Comparison of ENCODE assay signal across 9 mouse cellular contexts in the genomic region with DNA sequence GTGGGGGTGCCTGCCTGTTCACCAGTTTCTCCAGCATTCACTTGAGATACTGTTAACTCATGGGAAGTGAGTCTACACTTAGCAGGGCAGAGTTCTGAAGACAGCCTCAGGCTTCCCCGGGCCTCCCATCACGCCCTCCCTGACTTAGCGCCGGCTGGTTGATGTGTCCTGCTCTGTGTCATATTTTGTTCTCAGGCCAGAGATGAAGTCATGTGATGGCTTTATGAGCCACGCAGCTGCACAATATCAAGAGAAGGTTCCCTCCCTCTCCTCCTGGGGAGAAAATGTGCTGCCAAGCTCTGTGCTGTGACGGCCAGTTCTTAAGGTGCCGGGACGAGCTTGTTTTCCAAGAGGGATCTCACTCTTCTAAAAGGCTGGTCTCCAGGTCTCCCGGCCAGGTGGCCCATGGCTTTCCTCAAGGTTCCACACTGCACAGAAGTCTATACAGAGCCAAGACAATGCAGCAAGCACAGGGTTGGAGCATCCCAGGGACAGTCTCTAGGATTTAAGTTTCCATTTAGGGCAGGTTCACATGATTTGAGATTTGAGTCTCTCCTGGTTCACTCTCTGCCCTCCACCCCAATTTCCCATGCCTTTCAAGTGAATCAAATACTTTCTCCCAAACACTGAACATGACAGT.
DNase-seq lines count a peak whose midpoint lies in the region; ATAC-seq and TF ChIP-seq lines count a peak whose summit lies in the region.
"Had no signal": no experiment of that assay in that cellular context is flagged by ENCODE, and none has a peak within 500 bp of the region (broad histone marks: within the 10 kb centered on the region; RNA-seq: fewer than 3 reads in every experiment).

No protein-coding gene starts in this region.

- ATAC-seq in hindbrain, postnatal 0 days: no peak
- ATAC-seq in stomach, embryonic 14.5 days (ENCODE audit: insufficient number of reproducible peaks, insufficient read depth, low FRiP score, low read depth): peak; percentile 88; the same call in 1 of the 2 replicates
- no peak for ATAC-seq in forebrain, embryonic 16.5 days

- no peak overlapping the region for H3K4me2 ChIP-seq in hindbrain, postnatal 0 days (ENCODE audit: low read depth, low read length)
- H3K4me2 ChIP-seq in stomach, embryonic 14.5 days (replicated peaks; ENCODE audit: low read depth, low read length): peak overlapping the region; percentile 20; the same call in 1 of the 2 replicates
- H3K4me2 ChIP-seq in forebrain, embryonic 16.5 days (ENCODE audit: low read length): no peak overlapping the region

- H3K9me3 ChIP-seq in hindbrain, postnatal 0 days (ENCODE audit: low read length): no peaks in the 10 kb centered on the region; the same call in 1 of the 2 replicates
- H3K9me3 ChIP-seq in hindbrain, embryonic 10.5 days: peaks cover 11% of the 10 kb centered on the region; the same call in 1 of the 2 replicates
- 0 out of 2 replicates have a peak, but pooled peaks cover 5% of the 10 kb centered on the region for H3K9me3 ChIP-seq in stomach, embryonic 14.5 days (ENCODE audit: control insufficient read depth, low read depth, low read length)
- H3K9me3 ChIP-seq in forebrain, embryonic 16.5 days (ENCODE audit: control insufficient read depth, low read length): no peaks in the 10 kb centered on the region; the same call in none of the 2 replicates

- peak; percentile 1 for DNase-seq in hindbrain, postnatal 0 days (ENCODE audit: low spot score)
- DNase-seq in hindbrain, embryonic 10.5 days (ENCODE audit: low spot score): no peak
- DNase-seq in heart, adult 9 months (ENCODE audit: low spot score in 2 of 2): peak; percentile 88 to 89
- peak; percentile 73 for DNase-seq in kidney, postnatal 14 days
- no peak for DNase-seq in B cell, adult 2 months
- no peak for DNase-seq in thymus, postnatal 25 days

- no peak overlapping the region for H3K4me3 ChIP-seq in hindbrain, postnatal 0 days (ENCODE audit: low read length)
- H3K4me3 ChIP-seq in hindbrain, embryonic 10.5 days: no peak overlapping the region
- H3K4me3 ChIP-seq in stomach, embryonic 14.5 days (ENCODE audit: low read depth, low read length): no peak overlapping the region
- no peak overlapping the region for H3K4me3 ChIP-seq in forebrain, embryonic 16.5 days (replicated peaks; ENCODE audit: low read length)
- H3K4me3 ChIP-seq: megakaryocyte, embryonic 14.5 days had no signal

- H3K4me1 ChIP-seq in hindbrain, postnatal 0 days (ENCODE audit: insufficient read depth, low read length): no peaks in the 10 kb centered on the region
- H3K4me1 ChIP-seq in hindbrain, embryonic 10.5 days (replicated peaks): peaks cover 3% of the 10 kb centered on the region
- peaks cover 21% of the 10 kb centered on the region for H3K4me1 ChIP-seq in stomach, embryonic 14.5 days (ENCODE audit: control insufficient read depth, insufficient read depth, low read length)
- H3K4me1 ChIP-seq in forebrain, embryonic 16.5 days (replicated peaks; ENCODE audit: control insufficient read depth, insufficient read depth, low read length): no peaks in the 10 kb centered on the region
- H3K4me1 ChIP-seq: megakaryocyte, embryonic 14.5 days had no signal

- no peak overlapping the region for H3K27ac ChIP-seq in hindbrain, postnatal 0 days
- no peak overlapping the region for H3K27ac ChIP-seq in hindbrain, embryonic 10.5 days
- H3K27ac ChIP-seq in stomach, embryonic 14.5 days (ENCODE audit: low read length): peak overlapping the region; percentile 87
- no peak overlapping the region for H3K27ac ChIP-seq in forebrain, embryonic 16.5 days (ENCODE audit: low read length)

- TF ChIP-seq CTCF in hindbrain, postnatal 0 days (IDR thresholded peaks at IDR 0.05; ENCODE audit: low read depth): no peak

- H3K27me3 ChIP-seq in hindbrain, postnatal 0 days (ENCODE audit: insufficient read depth, low read length): no peaks in the 10 kb centered on the region
- no peaks in the 10 kb centered on the region for H3K27me3 ChIP-seq in hindbrain, embryonic 10.5 days (ENCODE audit: insufficient read depth, poor library complexity, severe bottlenecking)
- H3K27me3 ChIP-seq in stomach, embryonic 14.5 days (ENCODE audit: control insufficient read depth, insufficient read depth, low read length): no peaks in the 10 kb centered on the region
- no peaks in the 10 kb centered on the region for H3K27me3 ChIP-seq in forebrain, embryonic 16.5 days (replicated peaks; ENCODE audit: control insufficient read depth, insufficient read depth, low read length)

- H3K9ac ChIP-seq in hindbrain, postnatal 0 days (replicated peaks; ENCODE audit: low read length): no peak overlapping the region
- no peak overlapping the region for H3K9ac ChIP-seq in stomach, embryonic 14.5 days (replicated peaks; ENCODE audit: low read depth, low read length)
- H3K9ac ChIP-seq in forebrain, embryonic 16.5 days (replicated peaks; ENCODE audit: low read depth, low read length): no peak overlapping the region

- H3K36me3 ChIP-seq in hindbrain, postnatal 0 days (ENCODE audit: insufficient read depth, low read length): no peaks in the 10 kb centered on the region
- H3K36me3 ChIP-seq in hindbrain, embryonic 10.5 days: no peaks in the 10 kb centered on the region
- H3K36me3 ChIP-seq in stomach, embryonic 14.5 days (ENCODE audit: control insufficient read depth, insufficient read depth, low read length): no peaks in the 10 kb centered on the region
- H3K36me3 ChIP-seq in forebrain, embryonic 16.5 days (ENCODE audit: control insufficient read depth, insufficient read depth): no peaks in the 10 kb centered on the region

- whole genome bisulfite sequencing in hindbrain, postnatal 0 days: 81% methylated on average over 9 of the region's 9 CpGs
- 92% methylated on average over 9 of the region's 9 CpGs for WGBS in hindbrain, embryonic 10.5 days
- WGBS in stomach, embryonic 14.5 days: 42% methylated on average over 9 of the region's 9 CpGs
- WGBS in forebrain, embryonic 16.5 days: 86% methylated on average over 9 of the region's 9 CpGs

Comparison
In these comparisons a context has a peak if more than half of its experiments do, and no peak if none do; other contexts are left out.
1. DNase-seq: peak in hindbrain, postnatal 0 days (single experiment), heart, adult 9 months (2 of 2) and kidney, postnatal 14 days (single experiment); none in hindbrain, embryonic 10.5 days (single experiment), B cell, adult 2 months (0 of 2) and thymus, postnatal 25 days (single experiment).